ENCODE assay signal across 30 mouse cellular contexts in genomic region chr4:107353612-107354011, GRCm38 (mm10). TPM values are rescaled to one million over a fixed set of nuclear protein-coding genes. Genes with fewer than 3 reads are reported as not detected.
DNase-seq lines count a peak whose midpoint lies in the region; ATAC-seq and TF ChIP-seq lines count a peak whose summit lies in the region.
"Had no signal": no experiment of that assay in that cellular context is flagged by ENCODE, and none has a peak within 500 bp of the region (broad histone marks: within the 10 kb centered on the region; RNA-seq: fewer than 3 reads in every experiment).

No protein-coding gene starts in this region.

- peak; percentile 71 for ATAC-seq in liver, postnatal 0 days
- ATAC-seq in liver, embryonic 12.5 days: no peak
- ATAC-seq in kidney, embryonic 15.5 days (replicated peaks; ENCODE audit: low FRiP score): no peak; the same call in 1 of the 2 replicates
- ATAC-seq in limb, embryonic 11.5 days (ENCODE audit: insufficient number of reproducible peaks, low FRiP score, low TSS enrichment, low read depth): no peak
- ATAC-seq in megakaryocyte progenitor cell, adult 5-6 weeks (replicated peaks; ENCODE audit: poor library complexity): no peak

- peaks cover 17% of the 10 kb centered on the region; the same call in 1 of the 2 replicates for H3K36me3 ChIP-seq in liver, postnatal 0 days (replicated peaks; ENCODE audit: insufficient read depth, low read length)
- H3K36me3 ChIP-seq in liver, embryonic 12.5 days: peaks cover 9% of the 10 kb centered on the region; the same call in 1 of the 2 replicates
- peaks cover 12% of the 10 kb centered on the region; the same call in 1 of the 2 replicates for H3K36me3 ChIP-seq in kidney, embryonic 15.5 days
- H3K36me3 ChIP-seq in limb, embryonic 11.5 days (ENCODE audit: control insufficient read depth, insufficient read depth, low read length): no peaks in the 10 kb centered on the region

- DNase-seq in liver, postnatal 0 days: no peak
- DNase-seq in limb, embryonic 11.5 days (ENCODE audit: low spot score): no peak
- no peak for DNase-seq in cerebellum, postnatal 4 days (ENCODE audit: low spot score in 2 of 2)
- no peak for DNase-seq in heart, adult 8-10 months (ENCODE audit: low spot score)
- DNase-seq: adrenal gland, postnatal 36 days; cerebellum, adult 11-12 months; cerebellum, postnatal 14 days; embryo, embryonic 11 days; gastrocnemius, postnatal 10 days; heart, adult 18-20 months; lung, adult 2 months; lung, postnatal 36 days; right cerebral cortex, postnatal 14 days; spleen, adult 18-20 months; thymus, adult 18-20 months; thymus, postnatal 4 days had no signal

- no peak overlapping the region for H3K4me2 ChIP-seq in liver, postnatal 0 days (ENCODE audit: low read depth, low read length)
- H3K4me2 ChIP-seq in liver, embryonic 12.5 days: no peak overlapping the region
- no peak overlapping the region for H3K4me2 ChIP-seq in kidney, embryonic 15.5 days
- H3K4me2 ChIP-seq in limb, embryonic 11.5 days (ENCODE audit: low read depth, severe bottlenecking): no peak overlapping the region
- H3K4me2 ChIP-seq: forebrain, embryonic 12.5 days; limb, embryonic 15.5 days had no signal

- WGBS in liver, postnatal 0 days (ENCODE audit: insufficient replicate concordance): 76% methylated on average over 3 of the region's 3 CpGs
- WGBS in liver, embryonic 12.5 days (ENCODE audit: insufficient replicate concordance): 65% methylated on average over 3 of the region's 3 CpGs
- 80% methylated on average over 3 of the region's 3 CpGs for WGBS in kidney, embryonic 15.5 days
- 88% methylated on average over 3 of the region's 3 CpGs for WGBS in limb, embryonic 11.5 days

- no peak for TF ChIP-seq EP300 in liver, postnatal 0 days (IDR thresholded peaks at IDR 0.05; ENCODE audit: low read depth)

- H3K9me3 ChIP-seq in liver, postnatal 0 days (ENCODE audit: low read length): no peaks in the 10 kb centered on the region
- H3K9me3 ChIP-seq in liver, embryonic 12.5 days (replicated peaks): no peaks in the 10 kb centered on the region
- no peaks in the 10 kb centered on the region for H3K9me3 ChIP-seq in kidney, embryonic 15.5 days (replicated peaks)
- H3K9me3 ChIP-seq in limb, embryonic 11.5 days (ENCODE audit: control insufficient read depth, low read length): no peaks in the 10 kb centered on the region
- H3K9me3 ChIP-seq: forebrain, embryonic 12.5 days; hindbrain, embryonic 10.5 days; limb, embryonic 15.5 days had no signal

- TF ChIP-seq CTCF in liver, postnatal 0 days (IDR thresholded peaks at IDR 0.05; ENCODE audit: low read depth): no peak

- no peak overlapping the region for H3K27ac ChIP-seq in liver, postnatal 0 days (ENCODE audit: low read depth)
- H3K27ac ChIP-seq in liver, embryonic 12.5 days: no peak overlapping the region
- peak overlapping the region; percentile 90 for H3K27ac ChIP-seq in kidney, embryonic 15.5 days
- 0 out of 2 replicates have a peak overlapping the region, but pooled peaks have one; percentile 36 for H3K27ac ChIP-seq in limb, embryonic 11.5 days (replicated peaks; ENCODE audit: low read depth, low read length)
- H3K27ac ChIP-seq: forebrain, embryonic 12.5 days; hindbrain, embryonic 10.5 days; limb, embryonic 15.5 days had no signal

- no peak overlapping the region for H3K4me3 ChIP-seq in liver, postnatal 0 days (ENCODE audit: low read depth, low read length)
- H3K4me3 ChIP-seq in liver, embryonic 12.5 days: no peak overlapping the region
- H3K4me3 ChIP-seq in kidney, embryonic 15.5 days (replicated peaks): no peak overlapping the region
- no peak overlapping the region for H3K4me3 ChIP-seq in limb, embryonic 11.5 days (ENCODE audit: low read depth, low read length)
- H3K4me3 ChIP-seq: forebrain, embryonic 12.5 days; hindbrain, embryonic 10.5 days; limb, embryonic 15.5 days had no signal

- no peak overlapping the region for H3K9ac ChIP-seq in liver, postnatal 0 days (replicated peaks)
- no peak overlapping the region for H3K9ac ChIP-seq in liver, embryonic 12.5 days
- no peak overlapping the region for H3K9ac ChIP-seq in kidney, embryonic 15.5 days
- H3K9ac ChIP-seq in limb, embryonic 11.5 days (ENCODE audit: low read length): no peak overlapping the region
- H3K9ac ChIP-seq: limb, embryonic 15.5 days had no signal

- H3K4me1 ChIP-seq in liver, postnatal 0 days (ENCODE audit: insufficient read depth): no peaks in the 10 kb centered on the region
- H3K4me1 ChIP-seq in liver, embryonic 12.5 days: peaks cover 19% of the 10 kb centered on the region
- H3K4me1 ChIP-seq in kidney, embryonic 15.5 days: peaks cover 31% of the 10 kb centered on the region
- peaks cover 8% of the 10 kb centered on the region for H3K4me1 ChIP-seq in limb, embryonic 11.5 days (ENCODE audit: control insufficient read depth, insufficient read depth, low read length)

- H3K27me3 ChIP-seq in liver, postnatal 0 days (ENCODE audit: insufficient read depth, low read length): no peaks in the 10 kb centered on the region
- H3K27me3 ChIP-seq in liver, embryonic 12.5 days (replicated peaks): no peaks in the 10 kb centered on the region
- no peaks in the 10 kb centered on the region for H3K27me3 ChIP-seq in kidney, embryonic 15.5 days
- H3K27me3 ChIP-seq in limb, embryonic 11.5 days (ENCODE audit: control insufficient read depth, insufficient read depth, low read length): no peaks in the 10 kb centered on the region
- H3K27me3 ChIP-seq: forebrain, embryonic 12.5 days; limb, embryonic 15.5 days had no signal

RNA-seq across cellular contexts. Expression of gene Ndc1, which starts 14.0 kb away (rescaled TPM):
- polyA plus RNA-seq in liver, postnatal 0 days (2015; fragmentation: Nextera tagmentation; extraction: Ambion mirVana): 7.6 and 8.9 TPM in 2 replicates
- 28.9 and 30.3 TPM in 2 replicates for polyA plus RNA-seq in liver, embryonic 12.5 days (2016; fragmentation: Nextera tagmentation; extraction: Ambion mirVana)
- 37.5 and 38.1 TPM in 2 replicates for polyA plus RNA-seq in kidney, embryonic 15.5 days (2015; fragmentation: Nextera tagmentation; extraction: Ambion mirVana)
- polyA plus RNA-seq in limb, embryonic 11.5 days (2014; fragmentation: Nextera tagmentation; extraction: Ambion mirVana): 52.2 and 52.9 TPM in 2 replicates
- total RNA-seq in megakaryocyte progenitor cell, adult 5-6 weeks (2015): 106 and 126 TPM in 2 replicates
- total RNA-seq in megakaryocyte progenitor cell, adult 5-6 weeks (2017): 106 and 129 TPM in 2 replicates
- total RNA-seq in heart, adult 8-10 months (2022): 10 to 100 TPM in 3 of 4 experiments, 1 to 10 TPM in 1; 9.7 to 12.6 (median 10.7) TPM

RNA-seq across cellular contexts. Expression of gene Yipf1, which starts 39.4 kb away (rescaled TPM):
- polyA plus RNA-seq in liver, postnatal 0 days (2015; fragmentation: Nextera tagmentation; extraction: Ambion mirVana): 35.8 and 35.9 TPM in 2 replicates
- 28.4 and 30.0 TPM in 2 replicates for polyA plus RNA-seq in liver, embryonic 12.5 days (2016; fragmentation: Nextera tagmentation; extraction: Ambion mirVana)
- polyA plus RNA-seq in kidney, embryonic 15.5 days (2015; fragmentation: Nextera tagmentation; extraction: Ambion mirVana): 51.6 and 54.7 TPM in 2 replicates
- polyA plus RNA-seq in limb, embryonic 11.5 days (2014; fragmentation: Nextera tagmentation; extraction: Ambion mirVana): 41.5 and 44.6 TPM in 2 replicates
- total RNA-seq in megakaryocyte progenitor cell, adult 5-6 weeks (2015): 45.8 and 46.2 TPM in 2 replicates
- total RNA-seq in megakaryocyte progenitor cell, adult 5-6 weeks (2017): 26.2 and 39.5 TPM in 2 replicates
- total RNA-seq in heart, adult 8-10 months (2022): 10 to 100 TPM; 16.6 to 20.3 (median 18.0) TPM

RNA-seq across cellular contexts. Expression of gene Dio1, which starts 46.6 kb away (rescaled TPM):
- polyA plus RNA-seq in liver, postnatal 0 days (2015; fragmentation: Nextera tagmentation; extraction: Ambion mirVana): 6.0 and 10.3 TPM in 2 replicates
- polyA plus RNA-seq in liver, embryonic 12.5 days (2016; fragmentation: Nextera tagmentation; extraction: Ambion mirVana): not detected in 2 replicates
- 0.21 and 0.32 TPM in 2 replicates for polyA plus RNA-seq in kidney, embryonic 15.5 days (2015; fragmentation: Nextera tagmentation; extraction: Ambion mirVana)
- not detected in 2 replicates for polyA plus RNA-seq in limb, embryonic 11.5 days (2014; fragmentation: Nextera tagmentation; extraction: Ambion mirVana)
- total RNA-seq in megakaryocyte progenitor cell, adult 5-6 weeks (2015): not detected in 2 replicates
- not detected in 2 replicates for total RNA-seq in megakaryocyte progenitor cell, adult 5-6 weeks (2017)
- total RNA-seq in heart, adult 8-10 months (2022): not detected
- total RNA-seq: adrenal gland, postnatal 36 days; heart, adult 18-20 months; layer of hippocampus, adult 18-20 months; layer of hippocampus, postnatal 25 days; left cerebral cortex, postnatal 14 days; midbrain, postnatal 0 days had no signal
- polyA plus RNA-seq: C2C12; forebrain, embryonic 12.5 days; frontal cortex, adult 2 months; heart, postnatal 0 days; hindbrain, embryonic 10.5 days; midbrain, postnatal 0 days; stomach, embryonic 14.5 days had no signal

Comparison
In these comparisons a context has a peak if more than half of its experiments do, and no peak if none do; other contexts are left out.
1. H3K27ac ChIP-seq: peak in kidney, embryonic 15.5 days (single experiment) and limb, embryonic 11.5 days (single experiment); none in liver, postnatal 0 days (single experiment) and liver, embryonic 12.5 days (single experiment).